Mouse (Mus musculus) mesoderm, embryonic 11.5 days (tissue): ENCODE measurements around the gene Slc25a26.

Experiments used
- DNase-seq: peaks from one replicate; pipeline ENCODE4 v3.0.0-alpha.2; 2012; ENCODE audit warnings: low read depth, low spot score

Slc25a26 gene

DNA sequence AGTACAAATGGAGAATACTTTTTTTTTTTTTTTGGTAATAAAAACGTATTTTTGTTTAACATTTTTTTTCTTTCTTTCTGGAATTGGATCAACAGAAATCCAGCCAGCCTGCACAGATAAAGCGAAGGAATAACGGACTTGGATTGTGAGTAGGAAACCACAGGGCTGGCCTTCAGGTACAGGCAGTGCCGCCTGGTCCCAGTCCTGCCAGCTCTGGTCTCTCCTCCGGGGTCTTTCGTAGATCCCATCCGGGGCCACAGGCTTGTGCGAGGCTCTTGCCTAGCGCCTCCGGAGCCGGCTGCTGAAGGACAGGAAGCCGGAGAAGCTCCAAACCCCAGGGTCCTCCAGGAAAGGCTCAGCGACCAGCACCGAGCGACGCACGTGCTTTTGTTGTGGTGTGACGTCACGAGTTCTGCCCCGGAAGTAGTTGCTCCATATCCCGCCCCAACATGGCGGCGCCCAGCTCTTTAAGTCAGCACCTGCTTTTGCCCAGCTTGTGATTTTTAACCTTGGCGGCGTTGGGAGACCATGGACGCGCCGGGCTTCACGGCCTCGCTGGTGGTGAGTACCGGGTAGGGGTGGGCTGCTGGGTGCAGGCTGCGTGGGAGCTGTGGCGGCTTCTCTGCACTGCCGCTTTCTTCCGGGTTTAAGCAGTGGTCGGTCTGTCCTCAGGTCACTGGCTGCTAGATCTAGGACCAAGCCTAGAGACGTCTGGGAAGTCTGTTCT is at the start of gene Slc25a26:
Slc25a26 (plus strand) TSS at position 435 of the 727 bp plus-strand sequence.
- DNase-seq = peak; percentile 95

DNA sequence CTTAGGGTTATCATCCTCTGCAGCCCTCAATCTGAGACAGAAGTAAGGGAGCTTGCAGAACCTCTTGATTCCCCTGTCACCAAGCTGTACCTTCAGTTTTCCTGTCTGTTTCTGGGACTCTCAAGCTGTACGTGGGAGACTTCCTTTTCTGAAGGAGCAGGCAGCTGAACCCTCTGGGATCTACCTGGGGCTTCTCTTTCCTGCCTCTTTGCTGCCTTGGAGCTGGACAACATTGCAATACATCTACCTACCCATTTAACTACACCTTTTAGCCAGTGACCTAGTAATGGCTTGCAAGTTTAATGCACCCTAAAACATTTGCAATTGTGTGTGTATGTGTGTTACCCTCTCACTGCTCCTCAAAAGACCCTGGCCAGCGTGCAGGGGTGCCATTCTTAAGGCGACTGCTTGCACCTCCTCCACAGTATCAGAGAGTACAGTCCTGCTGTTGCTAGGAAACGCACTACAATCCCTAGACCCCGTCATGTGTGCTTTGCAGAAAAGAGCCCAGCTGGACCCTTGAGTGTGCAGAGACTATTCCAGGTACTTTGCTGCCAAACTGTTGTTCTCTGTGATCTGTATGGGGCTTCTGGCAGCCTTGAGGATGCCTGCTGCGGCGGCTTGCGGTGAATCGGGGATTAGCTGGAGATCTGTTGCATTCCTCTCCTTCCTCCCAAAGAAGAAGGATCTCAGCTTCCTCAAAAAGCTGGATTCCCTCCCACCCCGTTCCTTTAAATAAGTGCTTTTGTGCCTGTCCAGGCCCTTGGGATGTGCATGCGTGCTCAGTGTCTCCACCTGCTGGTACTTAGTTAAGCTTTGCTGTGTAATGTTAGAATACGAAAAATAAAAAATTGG is 35.9 kb upstream of the Slc25a26 start:
- DNase-seq = peak; percentile 86

DNA sequence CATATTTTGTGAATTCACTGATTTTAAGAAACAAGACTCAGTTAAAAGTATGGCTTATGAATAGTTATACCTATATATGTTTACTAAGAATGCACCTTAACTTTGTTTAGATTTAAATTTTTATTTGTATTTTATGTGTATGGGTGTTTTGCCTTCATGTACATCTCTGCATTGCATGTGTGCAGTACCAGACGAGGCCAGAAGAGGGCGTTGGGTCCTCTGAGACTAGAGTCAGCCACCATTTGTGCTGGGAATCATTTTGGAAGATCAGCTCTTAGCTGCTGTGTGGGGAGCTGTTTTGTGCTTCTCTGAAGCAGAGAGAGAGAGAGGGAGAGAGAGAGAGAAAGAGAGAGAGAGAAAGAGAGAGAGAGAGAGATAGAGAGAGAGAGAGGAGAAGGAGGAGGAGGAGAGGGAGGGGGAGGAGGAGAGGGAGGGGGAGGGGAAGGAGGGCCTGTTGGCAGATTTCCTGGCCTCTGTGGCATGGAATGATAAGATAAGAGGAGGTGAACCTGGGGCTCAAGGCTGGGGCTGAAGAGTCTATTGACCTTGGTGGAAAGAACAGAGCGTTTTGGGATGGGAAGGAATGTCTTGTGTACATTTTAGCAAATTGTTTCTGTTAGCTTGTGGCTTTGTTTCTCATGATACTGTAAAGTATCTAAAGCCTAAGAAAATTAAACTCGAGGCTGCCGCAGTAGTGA is 33.5 kb upstream of the Slc25a26 start:
- peak; percentile 27 for DNase-seq

DNA sequence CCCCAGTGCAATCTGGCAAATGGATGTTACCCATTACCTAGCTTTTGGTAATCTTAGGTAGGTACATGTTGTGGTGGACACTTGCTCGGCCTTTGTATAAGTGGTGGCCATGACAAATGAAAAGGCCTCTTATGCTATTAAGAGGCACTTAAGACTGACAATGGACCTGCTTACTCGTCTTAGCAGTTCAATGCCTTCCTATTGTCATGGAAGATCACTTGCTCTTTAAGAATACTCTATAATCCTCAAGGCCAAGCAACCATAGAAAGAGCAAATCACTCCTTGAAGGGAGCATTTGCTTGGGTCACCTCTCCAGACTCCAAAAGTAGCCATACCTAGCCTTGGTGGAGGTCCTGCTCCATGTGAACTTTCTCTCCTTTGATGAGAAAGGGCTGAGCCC is 7.4 kb upstream of the Slc25a26 start:
- no peak for DNase-seq

DNA sequence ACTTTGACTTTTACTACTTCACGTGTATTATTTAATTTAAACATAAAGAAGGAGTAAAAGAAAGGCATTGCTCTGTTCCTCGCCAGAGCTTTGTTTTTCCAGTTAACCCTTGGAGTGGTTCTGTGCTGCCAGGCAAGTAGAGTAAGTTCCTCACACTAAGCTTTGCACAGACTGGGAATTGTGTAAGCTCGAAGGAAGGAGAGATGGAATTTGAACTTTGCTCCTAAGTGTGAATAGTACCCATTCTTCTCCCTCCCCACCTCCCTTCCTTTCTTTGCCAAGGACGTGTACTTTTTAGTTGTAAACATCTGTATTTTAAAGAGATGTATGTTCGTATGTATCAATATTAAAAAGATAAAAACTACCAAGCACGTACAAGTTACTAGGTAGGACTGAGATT is 3.8 kb downstream of the Slc25a26 start:
- no peak for DNase-seq

DNA sequence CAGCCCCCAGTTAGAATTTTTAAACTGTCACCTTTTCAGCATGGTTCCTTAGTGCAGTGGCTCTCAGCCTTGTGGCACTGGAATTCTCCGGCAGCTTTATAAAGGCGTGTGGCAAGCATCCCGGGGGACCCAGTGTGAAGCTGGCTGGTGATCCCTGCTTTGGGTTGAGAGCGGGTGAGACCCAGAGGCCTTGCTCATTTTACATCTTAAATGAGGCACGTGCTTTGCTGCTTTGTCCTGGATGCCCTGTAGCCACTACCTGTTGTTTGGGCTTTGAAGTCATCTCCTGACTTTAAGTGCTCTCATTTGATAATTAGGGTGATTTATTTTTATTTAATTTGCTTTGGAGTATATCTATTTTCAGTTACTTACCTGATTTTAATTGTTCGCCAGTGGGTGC is 7.8 kb downstream of the Slc25a26 start:
- DNase-seq = no peak

DNA sequence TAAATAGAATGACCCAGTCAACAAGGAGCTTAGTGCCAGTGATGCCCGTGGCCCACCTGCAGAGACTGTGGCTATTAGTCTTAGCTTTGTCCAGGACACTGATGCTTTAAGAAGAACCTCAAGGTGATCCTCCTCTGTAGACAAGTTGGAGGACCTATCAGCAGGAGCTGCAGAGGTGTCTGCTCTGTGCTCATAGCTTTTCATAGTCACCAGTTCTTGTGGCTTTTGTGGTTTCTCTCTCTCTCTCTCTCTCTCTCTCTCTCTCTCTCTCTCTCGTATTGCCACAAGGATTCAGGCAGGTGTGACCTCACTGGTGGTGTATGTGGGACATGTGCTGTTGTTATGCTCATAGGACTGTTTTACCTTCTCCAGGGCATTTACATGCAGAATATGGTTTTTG is 8.7 kb downstream of the Slc25a26 start:
- DNase-seq = no peak

DNA sequence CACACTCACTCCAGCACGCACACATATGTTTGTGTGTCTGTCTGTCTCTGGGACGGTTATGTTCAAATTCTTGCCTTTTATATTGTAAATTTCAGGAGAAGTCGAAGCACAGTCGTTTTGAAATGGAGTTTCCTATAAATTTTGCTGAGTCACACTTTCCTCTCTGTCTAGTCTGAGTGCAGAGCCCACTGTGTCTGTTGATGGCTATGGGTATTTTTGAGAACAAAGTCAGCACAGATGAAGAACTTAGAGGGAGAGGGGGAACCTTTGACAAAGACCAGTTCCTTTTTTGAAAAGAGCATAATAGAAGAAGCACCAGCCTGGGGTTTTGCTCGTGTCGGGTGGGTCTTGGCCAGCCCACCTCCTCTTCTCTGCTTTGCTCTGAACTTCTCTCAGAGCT is 9.1 kb downstream of the Slc25a26 start:
- no peak for DNase-seq

DNA sequence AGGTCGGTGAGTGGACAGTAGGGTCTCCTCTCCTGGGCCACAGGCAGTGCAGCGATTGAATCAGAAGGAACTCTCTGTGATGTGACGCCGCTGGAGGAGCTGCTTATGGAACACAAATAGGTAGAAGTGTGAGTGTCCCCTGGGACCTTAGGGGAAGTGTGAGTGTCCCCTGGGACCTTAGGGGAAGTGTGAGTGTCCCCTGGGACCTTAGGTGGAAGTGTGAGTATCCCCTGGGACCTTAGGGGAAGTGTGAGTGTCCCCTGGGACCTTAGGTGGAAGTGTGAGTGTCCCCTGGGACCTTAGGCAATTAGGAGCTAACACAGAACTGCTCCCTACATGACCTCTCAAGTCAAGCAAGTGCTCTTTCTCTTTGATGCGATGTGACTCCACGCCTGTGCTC is 18.0 kb downstream of the Slc25a26 start:
- DNase-seq = no peak

DNA sequence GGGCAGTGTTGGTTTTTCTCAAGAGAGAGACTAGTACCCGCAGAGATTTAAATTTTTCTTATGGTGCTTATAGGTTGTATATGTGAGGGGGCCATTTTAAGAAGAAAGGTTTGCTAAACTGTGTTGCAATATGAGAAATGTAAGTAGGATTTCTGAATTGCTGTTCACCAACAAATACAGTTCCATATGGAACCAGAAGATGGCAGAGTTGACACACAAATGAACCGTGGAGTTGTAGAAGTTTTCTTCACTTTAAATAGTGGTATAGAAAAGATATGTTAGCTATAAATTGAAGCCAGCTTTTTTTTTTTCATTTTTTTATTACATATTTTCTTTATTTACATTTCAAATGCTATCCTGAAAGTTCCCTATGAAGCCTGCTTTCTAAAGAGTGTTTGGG is 24.2 kb downstream of the Slc25a26 start:
- DNase-seq = peak; percentile 51

DNA sequence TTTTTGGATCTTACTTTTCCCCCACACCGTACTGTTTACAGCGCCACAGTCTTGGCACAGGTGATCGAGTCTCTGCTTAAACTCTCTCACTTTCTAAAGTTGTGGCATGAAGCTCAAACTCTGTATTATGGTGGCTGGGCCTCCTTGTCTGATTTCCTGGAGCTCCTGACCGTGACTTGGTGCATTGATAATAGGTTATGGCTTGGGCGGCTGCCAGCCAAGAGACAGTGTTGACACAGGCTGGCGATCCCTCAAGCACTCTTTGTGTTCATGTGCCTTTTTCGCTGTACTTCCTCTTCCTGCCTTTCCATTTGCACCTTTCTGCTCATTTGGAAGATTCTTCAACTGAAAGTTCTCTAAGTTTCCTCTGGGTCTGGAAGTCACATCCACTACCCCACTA is 30.6 kb downstream of the Slc25a26 start:
- DNase-seq = no peak

DNA sequence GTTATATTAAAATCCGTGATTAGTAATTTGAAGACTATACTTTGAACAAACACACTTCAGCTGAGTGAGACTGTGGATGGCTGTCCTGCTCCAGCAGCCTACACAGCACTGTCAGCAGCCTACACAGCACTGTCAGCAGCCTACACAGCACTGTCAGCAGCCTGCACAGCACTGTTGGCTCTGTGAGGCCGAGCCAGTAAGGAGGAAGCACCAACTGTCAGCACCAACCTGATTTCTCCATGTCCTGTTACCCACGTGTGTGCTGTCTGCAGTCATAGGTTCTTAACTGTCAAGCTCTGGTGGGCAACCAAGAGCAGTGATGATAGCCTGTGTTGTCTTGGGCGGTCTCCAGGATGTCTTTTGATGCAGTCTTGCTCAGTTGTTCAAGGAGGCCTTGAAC is 32.0 kb downstream of the Slc25a26 start:
- DNase-seq = no peak

DNA sequence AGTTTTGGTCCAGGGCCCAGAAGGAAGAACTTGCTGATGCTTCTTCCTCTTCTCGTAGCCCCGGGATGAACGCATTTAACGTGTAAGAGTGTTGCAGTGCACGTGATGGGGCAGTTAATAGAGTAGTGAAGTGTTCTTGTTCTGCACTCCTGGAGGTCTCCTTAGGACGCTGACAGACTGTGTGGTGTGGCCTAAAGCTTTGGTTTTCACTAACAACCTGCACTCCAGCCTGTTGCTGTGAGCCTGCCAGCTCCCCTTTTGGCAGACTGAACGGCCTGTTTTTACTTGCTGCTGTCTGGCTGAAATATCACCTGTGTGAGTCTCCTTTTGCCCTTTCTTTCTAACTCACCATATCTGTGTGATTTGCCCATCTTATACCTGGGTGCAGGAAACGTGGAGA is 36.3 kb downstream of the Slc25a26 start:
- DNase-seq = no peak

DNA sequence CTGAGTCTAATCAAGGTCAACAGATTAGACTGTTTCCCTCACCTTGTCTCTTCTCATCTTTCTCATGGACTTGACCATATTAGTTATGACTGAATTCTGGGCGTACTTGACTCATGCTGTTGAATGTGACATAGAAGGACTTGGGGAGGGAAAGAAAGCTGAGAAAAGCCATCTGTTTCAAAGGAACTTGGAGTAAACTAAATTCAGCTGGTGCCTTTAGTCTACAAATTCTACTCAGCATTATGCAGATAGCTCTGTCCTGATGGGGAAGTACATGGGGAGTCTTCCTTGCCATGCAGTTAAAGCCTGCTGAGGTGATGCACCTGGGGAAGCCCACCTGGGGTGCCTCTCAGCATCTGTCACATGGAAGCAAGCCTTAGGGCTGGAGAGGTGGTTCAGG is 37.5 kb downstream of the Slc25a26 start:
- no peak for DNase-seq

DNA sequence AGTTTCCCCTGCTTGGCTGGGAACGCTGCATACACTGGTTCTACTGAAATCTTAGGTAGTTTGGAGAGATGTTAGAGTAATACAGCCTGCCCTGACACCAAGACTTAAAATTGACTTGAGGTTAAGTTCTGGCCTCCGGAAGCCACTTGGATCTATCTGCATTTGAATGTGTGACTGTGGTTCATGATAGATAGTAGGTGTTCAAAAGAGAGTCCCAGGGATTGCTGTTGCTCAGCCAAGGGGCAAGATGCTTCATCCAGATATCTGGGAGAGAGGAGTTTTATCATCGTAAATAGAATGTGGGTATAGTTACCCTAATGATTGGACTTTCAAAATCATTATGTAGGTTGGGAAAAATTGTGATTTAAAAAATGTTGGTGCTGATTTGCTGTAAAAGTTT is 40.0 kb downstream of the Slc25a26 start:
- no peak for DNase-seq

DNA sequence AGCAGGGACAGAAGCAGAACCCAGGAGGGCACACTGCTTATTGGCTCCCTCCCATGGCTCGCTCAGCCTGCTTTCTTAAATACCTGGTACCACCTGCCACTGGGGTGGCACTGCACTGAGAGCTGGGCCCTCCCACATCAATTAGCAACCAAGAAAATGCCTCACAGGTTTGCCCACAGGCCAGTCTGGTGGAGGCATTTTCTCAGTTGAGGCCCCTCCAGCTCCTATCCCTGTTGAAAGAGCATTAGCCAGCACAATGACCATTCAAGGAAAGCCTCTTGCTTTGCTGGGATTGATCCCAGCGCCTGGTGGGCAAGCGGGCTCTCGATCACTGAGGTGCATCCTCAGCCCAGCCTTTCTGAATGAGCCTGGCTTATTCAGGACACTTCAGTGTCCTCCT is 40.5 kb downstream of the Slc25a26 start:
- DNase-seq = no peak

DNA sequence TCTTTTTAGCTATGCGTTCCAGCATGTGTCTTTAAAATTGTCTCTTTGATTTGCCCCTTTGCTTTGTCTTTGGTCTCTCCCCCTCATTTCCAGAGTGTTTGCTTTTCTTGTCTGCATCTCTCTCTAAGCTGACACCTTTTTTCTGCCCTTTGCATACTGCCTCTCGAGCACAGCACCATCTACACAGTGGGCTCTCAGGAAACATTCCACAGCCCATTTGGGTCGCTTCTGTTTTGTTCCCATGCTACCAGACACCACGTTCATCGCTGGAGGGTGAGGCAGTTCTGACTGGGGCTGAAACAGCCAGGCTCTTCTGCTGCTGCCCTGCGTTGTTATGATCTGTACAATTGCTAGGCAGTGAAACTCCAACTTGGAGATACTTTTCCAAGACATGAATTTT is 41.0 kb downstream of the Slc25a26 start:
- DNase-seq = no peak

DNA sequence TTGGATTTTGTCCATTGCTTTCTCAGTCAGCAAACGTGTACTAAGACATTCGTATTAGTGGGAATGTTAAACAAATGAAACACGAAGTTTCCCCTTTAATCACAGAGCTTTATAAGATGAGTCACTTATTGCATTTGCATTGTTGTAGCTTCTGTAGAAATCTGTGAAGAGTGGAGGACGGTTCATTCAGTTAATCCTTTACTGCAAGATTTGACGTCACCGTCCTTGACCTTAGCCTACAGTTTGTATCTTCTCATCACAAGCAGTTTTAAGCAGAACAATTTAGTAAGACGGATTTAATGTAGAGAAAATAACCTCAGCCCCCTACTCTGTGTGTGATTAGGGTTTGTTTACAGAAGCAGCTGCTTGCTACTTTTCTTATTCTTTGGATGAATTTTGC is 41.7 kb downstream of the Slc25a26 start:
- no peak for DNase-seq

DNA sequence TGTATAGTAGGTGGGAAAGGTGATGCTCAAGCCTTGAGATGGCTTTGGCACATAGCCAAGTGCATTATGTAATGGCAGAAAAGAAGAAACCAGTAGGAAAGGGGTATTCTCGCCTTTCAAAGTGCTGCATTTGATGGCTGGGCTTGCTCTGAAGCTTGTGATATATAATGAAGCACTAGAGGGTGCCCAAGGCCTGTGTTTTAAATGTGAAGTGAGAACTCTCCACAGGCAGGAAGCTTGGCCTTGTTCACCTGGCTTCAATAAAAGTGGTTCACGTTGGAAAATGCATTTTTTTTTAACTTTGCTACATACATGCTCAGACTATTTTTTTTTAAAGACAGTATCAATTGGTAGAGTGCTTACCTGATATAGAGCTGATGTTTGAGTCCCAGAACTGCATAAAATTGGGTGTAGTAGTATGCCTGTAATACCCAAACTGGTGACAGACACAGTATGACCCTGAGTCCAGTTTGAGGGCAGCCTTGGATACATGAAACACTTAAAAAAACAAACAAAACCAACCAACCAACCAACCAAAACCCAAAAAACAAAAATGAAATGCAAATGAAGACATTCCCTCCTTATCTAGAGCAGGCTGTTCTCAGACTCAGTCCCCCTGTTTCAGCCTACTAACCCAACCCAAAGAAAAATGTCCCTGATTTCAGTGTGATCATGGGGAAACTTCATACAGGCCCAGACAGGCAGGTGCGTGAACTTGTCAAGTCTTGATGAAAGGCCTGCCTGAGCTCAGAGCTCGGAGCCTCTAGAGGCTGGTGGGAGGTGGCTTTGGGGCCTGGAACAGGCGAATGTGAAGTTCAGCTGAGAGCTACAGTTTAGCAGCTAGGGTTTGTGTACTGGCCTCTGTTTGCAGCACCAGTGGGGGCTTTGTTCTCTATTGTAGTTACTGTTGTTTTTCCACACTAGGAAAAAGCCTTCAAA is 44.0 kb downstream of the Slc25a26 start:
- peak; percentile 68 for DNase-seq

DNA sequence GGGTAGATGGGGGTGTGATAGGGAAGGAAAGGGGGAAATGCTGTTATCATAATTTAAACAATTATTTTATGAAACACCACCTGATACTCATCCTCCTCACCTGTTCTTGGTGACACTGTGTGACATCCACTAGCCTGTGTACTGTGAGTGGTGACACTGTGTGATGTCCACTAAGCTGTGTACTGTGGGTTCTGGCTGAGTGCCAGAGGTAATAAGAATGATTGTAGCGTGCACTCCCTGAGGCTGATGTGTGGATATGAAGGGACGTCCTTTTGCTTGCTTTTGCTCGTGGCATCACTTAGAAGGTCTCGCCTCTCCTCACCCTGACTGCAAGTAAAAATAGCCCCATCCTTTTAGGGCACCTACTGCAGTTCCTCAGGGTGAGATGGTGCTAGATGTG is 47.1 kb downstream of the Slc25a26 start:
- DNase-seq = no peak

DNA sequence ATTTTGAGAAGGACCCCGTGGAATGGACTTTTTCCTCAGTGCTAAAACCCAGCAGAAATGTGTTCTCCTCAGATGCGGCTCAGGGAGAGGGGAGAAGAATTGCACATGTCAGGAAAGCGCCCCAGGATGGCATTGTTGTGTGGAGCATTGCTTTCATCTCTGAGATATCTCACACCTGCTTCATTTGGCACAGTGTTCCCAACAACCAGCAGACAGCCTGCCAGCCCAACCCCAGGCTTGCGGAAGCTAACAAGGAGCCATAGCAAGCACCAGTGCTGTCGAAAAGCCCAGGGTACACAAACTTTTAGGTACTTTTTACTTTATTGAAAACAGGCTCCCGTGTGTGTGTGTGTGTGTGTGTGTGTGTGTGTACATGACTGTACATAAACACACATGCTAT is 50.2 kb downstream of the Slc25a26 start:
- no peak for DNase-seq
